ENCODE assay signal across 13 mouse cellular contexts in the genomic region with DNA sequence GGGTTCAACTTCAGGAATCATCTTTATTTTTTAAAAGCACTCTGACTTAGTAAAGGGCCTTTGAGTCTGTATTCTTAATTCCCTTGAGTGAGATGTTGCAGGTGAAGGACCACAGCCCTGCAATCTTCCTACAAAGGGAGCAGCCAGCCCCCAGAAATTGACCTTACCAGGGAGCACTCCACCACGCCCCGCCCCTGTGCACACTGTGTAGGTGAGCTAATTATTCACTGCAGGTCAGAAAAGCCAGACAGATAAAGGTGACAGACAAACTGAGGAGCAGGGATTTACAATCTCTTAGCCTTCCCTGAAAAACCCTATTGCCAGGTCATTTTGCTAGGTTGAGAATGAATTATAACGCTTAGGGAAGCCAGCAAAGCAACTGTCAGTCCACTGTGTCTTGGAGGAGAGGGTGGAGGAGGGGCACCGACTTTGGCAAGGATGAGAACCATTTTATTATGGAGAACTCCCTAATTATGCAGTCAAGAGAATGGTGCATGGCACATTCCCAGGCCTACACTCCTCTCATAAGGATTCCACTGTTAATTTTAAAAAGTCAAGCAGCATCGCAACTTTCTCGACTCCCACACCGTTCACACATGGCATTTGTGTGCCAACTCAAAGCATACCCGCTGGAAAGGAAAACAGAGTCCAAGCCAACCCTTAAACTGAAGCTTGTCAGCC. TPM values are rescaled to one million over a fixed set of nuclear protein-coding genes. Genes with fewer than 3 reads are reported as not detected.
DNase-seq lines count a peak whose midpoint lies in the region; ATAC-seq and TF ChIP-seq lines count a peak whose summit lies in the region.
"Had no signal": no experiment of that assay in that cellular context is flagged by ENCODE, and none has a peak within 500 bp of the region (broad histone marks: within the 10 kb centered on the region; RNA-seq: fewer than 3 reads in every experiment).

No protein-coding gene starts in this region.

- no peaks in the 10 kb centered on the region for H3K27me3 ChIP-seq in forebrain, embryonic 13.5 days
- H3K27me3 ChIP-seq in forebrain, embryonic 10.5 days (ENCODE audit: poor library complexity, severe bottlenecking) = no peaks in the 10 kb centered on the region
- H3K27me3 ChIP-seq in limb, embryonic 15.5 days = no peaks in the 10 kb centered on the region
- H3K27me3 ChIP-seq in limb, embryonic 10.5 days (ENCODE audit: low read depth, poor library complexity, severe bottlenecking) = no peaks in the 10 kb centered on the region
- no peaks in the 10 kb centered on the region for H3K27me3 ChIP-seq in kidney, embryonic 15.5 days
- H3K27me3 ChIP-seq: neural tube, embryonic 12.5 days had no signal

- H3K4me3 ChIP-seq in forebrain, embryonic 13.5 days = no peak overlapping the region
- H3K4me3 ChIP-seq in forebrain, embryonic 10.5 days = no peak overlapping the region
- H3K4me3 ChIP-seq in limb, embryonic 15.5 days = no peak overlapping the region
- no peak overlapping the region for H3K4me3 ChIP-seq in limb, embryonic 10.5 days
- H3K4me3 ChIP-seq in gastrocnemius, adult 2 months = no peak overlapping the region
- no peak overlapping the region for H3K4me3 ChIP-seq in kidney, embryonic 15.5 days (replicated peaks)
- H3K4me3 ChIP-seq: neural tube, embryonic 12.5 days had no signal

- intact Hi-C loops in left cerebral cortex, postnatal 25 days (cut with DNase I) = no loop called here
- intact Hi-C loops in gastrocnemius, adult 2 months (cut with DNase I) = no loop called here

- no peak overlapping the region for H3K27ac ChIP-seq in forebrain, embryonic 13.5 days
- no peak overlapping the region for H3K27ac ChIP-seq in forebrain, embryonic 10.5 days
- peak overlapping the region; percentile 69 for H3K27ac ChIP-seq in limb, embryonic 15.5 days
- no peak overlapping the region for H3K27ac ChIP-seq in limb, embryonic 10.5 days
- H3K27ac ChIP-seq in gastrocnemius, adult 2 months = no peak overlapping the region
- H3K27ac ChIP-seq in kidney, embryonic 15.5 days = no peak overlapping the region
- H3K27ac ChIP-seq: neural tube, embryonic 12.5 days had no signal

- TF ChIP-seq CTCF in brain, embryonic 14.5 days (IDR thresholded peaks at IDR 0.05; ENCODE audit: borderline replicate concordance, extremely low read depth, insufficient read depth, insufficient read length) = no peak
- no peak for TF ChIP-seq CTCF in gastrocnemius, adult 2 months (IDR thresholded peaks at IDR 0.05)

- peak; percentile 67; the same call in 1 of the 2 replicates for ATAC-seq in forebrain, embryonic 13.5 days
- peak; percentile 68; the same call in 1 of the 2 replicates for ATAC-seq in limb, embryonic 15.5 days (ENCODE audit: insufficient number of reproducible peaks, low FRiP score, low TSS enrichment, low read depth)
- no peak for ATAC-seq in kidney, embryonic 15.5 days (replicated peaks; ENCODE audit: low FRiP score)

- H3K4me1 ChIP-seq in forebrain, embryonic 13.5 days = peaks cover 5% of the 10 kb centered on the region; the same call in 1 of the 2 replicates
- H3K4me1 ChIP-seq in forebrain, embryonic 10.5 days = no peaks in the 10 kb centered on the region
- H3K4me1 ChIP-seq in limb, embryonic 15.5 days = peaks cover 7% of the 10 kb centered on the region
- H3K4me1 ChIP-seq in limb, embryonic 10.5 days = no peaks in the 10 kb centered on the region; the same call in 1 of the 2 replicates
- no peaks in the 10 kb centered on the region for H3K4me1 ChIP-seq in kidney, embryonic 15.5 days
- H3K4me1 ChIP-seq: neural tube, embryonic 12.5 days had no signal

- no peak for TF ChIP-seq POLR2A in brain, embryonic 14.5 days (IDR thresholded peaks at IDR 0.05; ENCODE audit: borderline replicate concordance, extremely low read depth, insufficient read depth, insufficient read length, poor library complexity, severe bottlenecking)

- no peaks in the 10 kb centered on the region for H3K36me3 ChIP-seq in forebrain, embryonic 13.5 days (ENCODE audit: poor library complexity, severe bottlenecking)
- no peaks in the 10 kb centered on the region for H3K36me3 ChIP-seq in forebrain, embryonic 10.5 days (replicated peaks)
- H3K36me3 ChIP-seq in limb, embryonic 15.5 days = no peaks in the 10 kb centered on the region
- H3K36me3 ChIP-seq in limb, embryonic 10.5 days = no peaks in the 10 kb centered on the region
- H3K36me3 ChIP-seq in kidney, embryonic 15.5 days = no peaks in the 10 kb centered on the region
- H3K36me3 ChIP-seq: neural tube, embryonic 12.5 days had no signal

- no peak overlapping the region for H3K9ac ChIP-seq in forebrain, embryonic 13.5 days
- H3K9ac ChIP-seq in limb, embryonic 15.5 days = no peak overlapping the region
- H3K9ac ChIP-seq in kidney, embryonic 15.5 days = no peak overlapping the region
- H3K9ac ChIP-seq: neural tube, embryonic 12.5 days had no signal

- no peaks in the 10 kb centered on the region for H3K9me3 ChIP-seq in forebrain, embryonic 13.5 days (replicated peaks)
- no peaks in the 10 kb centered on the region for H3K9me3 ChIP-seq in forebrain, embryonic 10.5 days
- no peaks in the 10 kb centered on the region for H3K9me3 ChIP-seq in limb, embryonic 15.5 days
- H3K9me3 ChIP-seq in limb, embryonic 10.5 days (replicated peaks) = no peaks in the 10 kb centered on the region
- H3K9me3 ChIP-seq in kidney, embryonic 15.5 days (replicated peaks) = no peaks in the 10 kb centered on the region
- H3K9me3 ChIP-seq: neural tube, embryonic 12.5 days had no signal

- H3K4me2 ChIP-seq in forebrain, embryonic 13.5 days = no peak overlapping the region
- no peak overlapping the region for H3K4me2 ChIP-seq in limb, embryonic 15.5 days
- H3K4me2 ChIP-seq in kidney, embryonic 15.5 days = no peak overlapping the region
- H3K4me2 ChIP-seq: neural tube, embryonic 12.5 days had no signal

- no peak for DNase-seq in forebrain, embryonic 10.5 days (ENCODE audit: extremely low spot score, low spot score)
- no peak for DNase-seq in limb, embryonic 10.5 days (ENCODE audit: low spot score)
- DNase-seq in brain, embryonic 14.5 days (ENCODE audit: low read depth) = peak; percentile 69
- DNase-seq in left cerebral cortex, postnatal 25 days (ENCODE audit: low spot score in 2 of 2) = peak; percentile 31 to 91
- DNase-seq in gastrocnemius, adult 2 months = no peak
- DNase-seq: cerebellum, postnatal 25 days; gastrocnemius, postnatal 36 days had no signal

- 81% methylated on average over 8 of the region's 8 CpGs for WGBS in forebrain, embryonic 13.5 days
- WGBS in forebrain, embryonic 10.5 days = 90% methylated on average over 8 of the region's 8 CpGs
- WGBS in limb, embryonic 15.5 days = 70% methylated on average over 8 of the region's 8 CpGs
- whole genome bisulfite sequencing in limb, embryonic 10.5 days = 90% methylated on average over 8 of the region's 8 CpGs
- WGBS in kidney, embryonic 15.5 days = 83% methylated on average over 8 of the region's 8 CpGs

RNA-seq across cellular contexts. Expression of a gene that starts 21.4 kb away (rescaled TPM):
- polyA plus RNA-seq in forebrain, embryonic 13.5 days (2015; fragmentation: Nextera tagmentation; extraction: Ambion mirVana) = 0.28 TPM in 1 of 2 replicates, not detected in the other
- polyA plus RNA-seq in forebrain, embryonic 10.5 days (2016; fragmentation: Nextera tagmentation; extraction: Ambion mirVana) = 0.17 and 0.22 TPM in 2 replicates
- 0.67 and 1.2 TPM in 2 replicates for polyA plus RNA-seq in limb, embryonic 15.5 days (2015; fragmentation: Nextera tagmentation; extraction: Ambion mirVana)
- polyA plus RNA-seq in limb, embryonic 10.5 days (2016; fragmentation: Nextera tagmentation; extraction: Ambion mirVana) = 0.26 and 0.51 TPM in 2 replicates
- polyA plus RNA-seq in brain, embryonic 14.5 days (2012; rRNA removed) = 0.25 and 0.36 TPM in 2 replicates
- total RNA-seq in left cerebral cortex, postnatal 25 days (2021) = under 1 TPM; 0.25 to 0.39 TPM
- total RNA-seq in gastrocnemius, adult 2 months (2021) = not detected
- polyA plus RNA-seq in kidney, embryonic 15.5 days (2015; fragmentation: Nextera tagmentation; extraction: Ambion mirVana) = 0.36 and 0.40 TPM in 2 replicates
- total RNA-seq: gastrocnemius, postnatal 36 days; megakaryocyte, adult 5-6 weeks had no signal
- polyA plus RNA-seq: testis, adult 2 months had no signal

RNA-seq across cellular contexts. Expression of a gene that starts 51.2 kb away (rescaled TPM):
- polyA plus RNA-seq in forebrain, embryonic 13.5 days (2015; fragmentation: Nextera tagmentation; extraction: Ambion mirVana) = 14.4 and 18.5 TPM in 2 replicates
- polyA plus RNA-seq in forebrain, embryonic 10.5 days (2016; fragmentation: Nextera tagmentation; extraction: Ambion mirVana) = 25.4 and 29.2 TPM in 2 replicates
- 12.6 and 13.7 TPM in 2 replicates for polyA plus RNA-seq in limb, embryonic 15.5 days (2015; fragmentation: Nextera tagmentation; extraction: Ambion mirVana)
- 25.8 and 26.1 TPM in 2 replicates for polyA plus RNA-seq in limb, embryonic 10.5 days (2016; fragmentation: Nextera tagmentation; extraction: Ambion mirVana)
- polyA plus RNA-seq in brain, embryonic 14.5 days (2012; rRNA removed) = 12.1 and 17.7 TPM in 2 replicates
- total RNA-seq in left cerebral cortex, postnatal 25 days (2021) = 1 to 10 TPM; 1.3 to 1.9 TPM
- under 1 TPM; 0.50 to 0.77 TPM for total RNA-seq in gastrocnemius, adult 2 months (2021)
- 15.6 and 16.2 TPM in 2 replicates for polyA plus RNA-seq in kidney, embryonic 15.5 days (2015; fragmentation: Nextera tagmentation; extraction: Ambion mirVana)

RNA-seq across cellular contexts. Expression of a gene that starts 51.3 kb away (rescaled TPM):
- polyA plus RNA-seq in forebrain, embryonic 13.5 days (2015; fragmentation: Nextera tagmentation; extraction: Ambion mirVana) = 26.2 and 27.4 TPM in 2 replicates
- 13.0 and 14.3 TPM in 2 replicates for polyA plus RNA-seq in forebrain, embryonic 10.5 days (2016; fragmentation: Nextera tagmentation; extraction: Ambion mirVana)
- polyA plus RNA-seq in limb, embryonic 15.5 days (2015; fragmentation: Nextera tagmentation; extraction: Ambion mirVana) = 7.8 and 9.9 TPM in 2 replicates
- 8.3 and 8.5 TPM in 2 replicates for polyA plus RNA-seq in limb, embryonic 10.5 days (2016; fragmentation: Nextera tagmentation; extraction: Ambion mirVana)
- polyA plus RNA-seq in brain, embryonic 14.5 days (2012; rRNA removed) = 17.0 and 17.6 TPM in 2 replicates
- total RNA-seq in left cerebral cortex, postnatal 25 days (2021) = 10 to 100 TPM; 15.0 to 16.0 TPM
- 1 to 10 TPM; 4.4 to 4.9 TPM for total RNA-seq in gastrocnemius, adult 2 months (2021)
- 13.9 and 14.4 TPM in 2 replicates for polyA plus RNA-seq in kidney, embryonic 15.5 days (2015; fragmentation: Nextera tagmentation; extraction: Ambion mirVana)

Comparison
In these comparisons a context has a peak if more than half of its experiments do, and no peak if none do; other contexts are left out.
1. DNase-seq: peak in brain, embryonic 14.5 days (single experiment) and left cerebral cortex, postnatal 25 days (2 of 2); none in forebrain, embryonic 10.5 days (single experiment), limb, embryonic 10.5 days (single experiment) and gastrocnemius, adult 2 months (single experiment).